Mouse (Mus musculus) neural tube, embryonic 12.5 days (tissue): ENCODE measurements at regions not wholly inside any gene's neighbourhood (a gene's known extent, or its start where the extent isn't known, plus 50 kb on each side); places are given as distances from the start of the nearest gene placed in this dataset.

Source experiments
- ATAC-seq: fragments of 200-750 bp; cut with Nextera tagmentation; 2 replicates; pipeline ENCODE4 v1.8.0; 2017; ENCODE audit warnings: low read depth, mild to moderate bottlenecking, moderate TSS enrichment, moderate library complexity; ENCODE audit not compliant: low FRiP score
- H3K27ac ChIP-seq: fragments of 300-500 bp; sonication (generic); 2 replicates; pipeline ENCODE4 v1.5.1; 2016
- H3K27me3 ChIP-seq: fragments of 300-500 bp; sonication (generic); replicated peaks from 2 replicates; pipeline ENCODE4 v1.6.1; 2016; ENCODE audit warnings: mild to moderate bottlenecking
- H3K36me3 ChIP-seq: fragments of 300-500 bp; sonication (generic); 2 replicates; pipeline ENCODE4 v1.6.1; 2016; ENCODE audit warnings: mild to moderate bottlenecking
- H3K4me1 ChIP-seq: fragments of 300-500 bp; sonication (generic); 2 replicates; pipeline ENCODE4 v1.6.1; 2016
- H3K4me2 ChIP-seq: fragments of 300-500 bp; sonication (generic); replicated peaks from 2 replicates; pipeline ENCODE4 v1.6.1; 2016; ENCODE audit warnings: mild to moderate bottlenecking
- H3K4me3 ChIP-seq: fragments of 300-500 bp; sonication (generic); 2 replicates; pipeline ENCODE4 v1.5.1; 2016
- H3K9ac ChIP-seq: fragments of 300-500 bp; sonication (generic); 2 replicates; pipeline ENCODE4 v1.6.1; 2016; ENCODE audit warnings: mild to moderate bottlenecking
- H3K9me3 ChIP-seq: fragments of 300-500 bp; sonication (generic); 2 replicates; pipeline ENCODE4 v1.6.1; 2016; ENCODE audit warnings: mild to moderate bottlenecking
- WGBS: fragments of 180-500 bp; shearing (Covaris S2); methylation state at CpG from one replicate; pipeline ENCODE4 v1.1.7; 2016; 5-methylcytosine and 5-hydroxymethylcytosine counted together

DNA sequence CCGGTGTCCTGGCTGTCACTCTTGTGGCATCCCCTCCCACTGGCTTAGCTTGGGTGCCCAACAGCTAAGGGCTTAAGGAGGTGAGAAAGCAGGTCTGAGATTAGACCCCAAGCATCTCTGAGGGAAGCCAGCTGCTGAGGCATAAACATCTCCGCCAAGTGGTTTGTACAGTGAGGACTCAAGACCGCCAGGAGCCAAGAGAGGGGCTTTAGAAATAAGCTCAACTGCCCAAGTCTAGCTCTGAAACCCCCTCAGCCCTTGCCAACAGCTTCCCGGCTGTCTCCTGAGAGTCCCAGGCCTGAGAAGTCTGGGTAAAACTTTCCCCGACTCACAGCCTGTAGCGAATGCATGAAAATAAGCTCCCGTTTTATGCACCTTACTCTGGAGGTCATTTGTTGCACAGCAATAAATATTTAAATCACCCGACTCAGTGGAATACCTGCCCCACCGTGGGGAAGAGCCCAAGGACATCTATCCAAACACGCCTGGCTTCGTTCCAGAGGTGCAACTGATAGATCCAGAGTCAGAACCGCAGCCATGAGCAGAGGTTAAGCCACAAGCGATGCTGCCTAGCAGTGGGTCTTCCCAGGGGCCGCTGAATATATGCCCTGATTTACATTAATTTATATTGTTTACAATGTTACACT lies 100.1 kb upstream of the Slc44a1 start:
- WGBS: 87% methylated on average over 13 of the region's 14 CpGs
- Histone ChIP-seq H3K4me3 (no peak overlapping the region), H3K27me3 (no peaks in the 10 kb centered on the region), H3K9me3 (0 out of 2 replicates have a peak, but pooled peaks cover 7% of the 10 kb centered on the region), H3K4me2 (no peak overlapping the region), H3K27ac (no peak overlapping the region), H3K9ac (no peak overlapping the region), H3K4me1 (0 out of 2 replicates have a peak, but pooled peaks cover 3% of the 10 kb centered on the region), H3K36me3 (no peaks in the 10 kb centered on the region)
- ATAC-seq: no peak

- H3K4me1 ChIP-seq: 0 out of 2 replicates have a peak, but pooled peaks cover 3% of the 10 kb centered on the region
- H3K9ac ChIP-seq: no peak overlapping the region
- no peaks in the 10 kb centered on the region for H3K27me3 ChIP-seq
- H3K4me2 ChIP-seq: no peak overlapping the region
- 41% methylated on average over 12 of the region's 12 CpGs for WGBS
- no peaks in the 10 kb centered on the region for H3K36me3 ChIP-seq
- no peak overlapping the region for H3K4me3 ChIP-seq
- no peak overlapping the region for H3K27ac ChIP-seq
- 0 out of 2 replicates have a peak, but pooled peaks cover 7% of the 10 kb centered on the region for H3K9me3 ChIP-seq
- ATAC-seq: no peak
Measured at GRCm38 (mm10) chr4:53339125-53340020, 100.8 kb upstream of the Slc44a1 start.

- H3K27ac ChIP-seq: no peak overlapping the region
- no peaks in the 10 kb centered on the region for H3K27me3 ChIP-seq
- no peaks in the 10 kb centered on the region for H3K36me3 ChIP-seq
- no peak for ATAC-seq
- 0 out of 2 replicates have a peak, but pooled peaks cover 3% of the 10 kb centered on the region for H3K4me1 ChIP-seq
- H3K9ac ChIP-seq: no peak overlapping the region
- H3K4me3 ChIP-seq: no peak overlapping the region
- 79% methylated on average over 4 of the region's 4 CpGs for WGBS
- no peak overlapping the region for H3K4me2 ChIP-seq
- H3K9me3 ChIP-seq: 0 out of 2 replicates have a peak, but pooled peaks cover 7% of the 10 kb centered on the region
Measured at GRCm38 (mm10) chr4:53338479-53338878, 101.7 kb upstream of the Slc44a1 start.

GRCm38 (mm10) chr4:53337784-53338183 lies 102.4 kb upstream of the Slc44a1 start:
- Histone ChIP-seq H3K9me3 (0 out of 2 replicates have a peak, but pooled peaks cover 7% of the 10 kb centered on the region), H3K27me3 (no peaks in the 10 kb centered on the region), H3K36me3 (no peaks in the 10 kb centered on the region), H3K4me2 (no peak overlapping the region), H3K4me3 (no peak overlapping the region), H3K27ac (no peak overlapping the region), H3K4me1 (0 out of 2 replicates have a peak, but pooled peaks cover 3% of the 10 kb centered on the region), H3K9ac (no peak overlapping the region)
- no peak for ATAC-seq
- 55% methylated on average over 8 of the region's 8 CpGs for WGBS

GRCm38 (mm10) chr4:53327382-53328165 lies 112.6 kb upstream of the Slc44a1 start:
- H3K9me3 ChIP-seq: no peaks in the 10 kb centered on the region
- H3K27me3 ChIP-seq: no peaks in the 10 kb centered on the region
- no peak overlapping the region for H3K4me3 ChIP-seq
- no peak overlapping the region for H3K9ac ChIP-seq
- H3K4me2 ChIP-seq: no peak overlapping the region
- no peak overlapping the region for H3K27ac ChIP-seq
- 70% methylated on average over 7 of the region's 7 CpGs for WGBS
- H3K36me3 ChIP-seq: no peaks in the 10 kb centered on the region
- no peak for ATAC-seq
- no peaks in the 10 kb centered on the region for H3K4me1 ChIP-seq

GRCm38 (mm10) chr4:53323838-53324237 lies 116.4 kb upstream of the Slc44a1 start:
- Histone ChIP-seq H3K4me2 (no peak overlapping the region), H3K4me1 (no peaks in the 10 kb centered on the region), H3K9me3 (no peaks in the 10 kb centered on the region), H3K27me3 (no peaks in the 10 kb centered on the region), H3K4me3 (no peak overlapping the region), H3K27ac (no peak overlapping the region), H3K9ac (no peak overlapping the region), H3K36me3 (no peaks in the 10 kb centered on the region)
- ATAC-seq: no peak
- 60% methylated on average over 4 of the region's 4 CpGs for WGBS

DNA sequence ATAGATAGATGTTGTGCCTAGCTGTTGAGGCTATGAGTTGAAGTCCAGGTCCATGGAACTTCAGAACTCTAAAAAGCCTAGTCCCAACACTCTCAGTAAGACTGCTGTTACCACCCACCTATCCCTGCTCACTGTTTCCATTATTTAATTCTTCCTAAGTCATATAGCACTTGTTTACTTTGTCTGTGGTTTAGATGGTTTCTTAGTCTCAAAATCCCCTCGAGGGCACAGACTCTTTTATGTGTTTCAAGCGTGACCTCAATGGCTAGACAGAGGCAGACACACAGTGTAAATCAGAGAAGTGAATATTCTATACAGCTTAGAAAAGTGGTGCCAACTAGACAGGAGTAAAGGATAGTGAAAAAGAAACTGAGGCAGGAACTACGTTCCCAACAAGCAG lies 117.0 kb upstream of the Slc44a1 start:
- H3K9me3 ChIP-seq: no peaks in the 10 kb centered on the region
- H3K4me1 ChIP-seq: no peaks in the 10 kb centered on the region
- no peak overlapping the region for H3K27ac ChIP-seq
- H3K27me3 ChIP-seq: no peaks in the 10 kb centered on the region
- no peak for ATAC-seq
- no peaks in the 10 kb centered on the region for H3K36me3 ChIP-seq
- no peak overlapping the region for H3K4me3 ChIP-seq
- 72% methylated on average over 3 of the region's 3 CpGs for WGBS
- H3K4me2 ChIP-seq: no peak overlapping the region
- H3K9ac ChIP-seq: no peak overlapping the region

- Histone ChIP-seq H3K4me1 (no peaks in the 10 kb centered on the region), H3K4me3 (no peak overlapping the region), H3K4me2 (no peak overlapping the region), H3K27me3 (no peaks in the 10 kb centered on the region), H3K9ac (no peak overlapping the region), H3K9me3 (no peaks in the 10 kb centered on the region), H3K27ac (no peak overlapping the region), H3K36me3 (no peaks in the 10 kb centered on the region)
- WGBS: 84% methylated on average over 5 of the region's 5 CpGs
- ATAC-seq: no peak
Measured at GRCm38 (mm10) chr4:53322484-53322883, 117.7 kb upstream of the Slc44a1 start.

DNA sequence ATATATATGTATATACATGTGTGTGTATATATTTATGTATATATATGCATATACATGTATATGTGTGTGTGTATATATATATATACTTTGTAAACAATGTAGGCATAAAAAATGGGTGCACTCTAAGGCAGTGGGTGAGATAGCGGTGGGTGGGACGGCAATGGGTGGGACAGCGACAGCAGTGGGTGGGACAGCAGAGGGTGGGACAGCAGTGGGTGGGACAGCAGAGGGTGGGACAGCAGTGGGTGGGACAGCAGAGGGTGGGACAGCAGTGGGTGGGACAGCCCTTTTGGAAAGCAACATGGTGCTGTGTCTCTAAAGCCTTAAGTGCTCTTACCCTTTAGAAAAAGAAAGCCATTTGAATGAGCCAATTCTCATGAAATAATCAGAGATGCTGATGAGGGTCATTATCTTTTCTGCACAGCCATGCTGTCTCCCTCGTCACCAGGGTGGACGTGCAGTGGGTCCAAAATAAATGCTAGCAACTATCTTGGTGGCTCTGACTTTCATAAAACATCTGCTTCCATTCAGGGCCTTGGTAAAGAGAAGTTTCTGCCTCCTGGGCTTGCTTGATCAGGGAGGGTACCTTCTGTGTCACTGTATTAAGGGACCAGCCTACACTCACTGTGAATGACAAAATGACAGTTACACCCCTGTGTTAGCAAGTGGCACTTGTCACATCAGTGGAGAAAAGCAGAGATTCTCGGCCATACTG lies 119.3 kb upstream of the Slc44a1 start:
- ATAC-seq: no peak
- H3K9me3 ChIP-seq: no peaks in the 10 kb centered on the region
- no peaks in the 10 kb centered on the region for H3K27me3 ChIP-seq
- no peaks in the 10 kb centered on the region for H3K4me1 ChIP-seq
- no peak overlapping the region for H3K4me3 ChIP-seq
- WGBS: 70% methylated on average over 6 of the region's 6 CpGs
- H3K36me3 ChIP-seq: no peaks in the 10 kb centered on the region
- no peak overlapping the region for H3K27ac ChIP-seq
- no peak overlapping the region for H3K9ac ChIP-seq
- H3K4me2 ChIP-seq: no peak overlapping the region

- Histone ChIP-seq H3K4me2 (no peak overlapping the region), H3K27ac (no peak overlapping the region), H3K4me1 (no peaks in the 10 kb centered on the region), H3K4me3 (no peak overlapping the region), H3K27me3 (no peaks in the 10 kb centered on the region), H3K9ac (no peak overlapping the region), H3K9me3 (no peaks in the 10 kb centered on the region), H3K36me3 (no peaks in the 10 kb centered on the region)
- ATAC-seq: no peak
- 84% methylated on average over 4 of the region's 4 CpGs for WGBS
Measured at GRCm38 (mm10) chr4:53319051-53319450, 121.2 kb upstream of the Slc44a1 start.

DNA sequence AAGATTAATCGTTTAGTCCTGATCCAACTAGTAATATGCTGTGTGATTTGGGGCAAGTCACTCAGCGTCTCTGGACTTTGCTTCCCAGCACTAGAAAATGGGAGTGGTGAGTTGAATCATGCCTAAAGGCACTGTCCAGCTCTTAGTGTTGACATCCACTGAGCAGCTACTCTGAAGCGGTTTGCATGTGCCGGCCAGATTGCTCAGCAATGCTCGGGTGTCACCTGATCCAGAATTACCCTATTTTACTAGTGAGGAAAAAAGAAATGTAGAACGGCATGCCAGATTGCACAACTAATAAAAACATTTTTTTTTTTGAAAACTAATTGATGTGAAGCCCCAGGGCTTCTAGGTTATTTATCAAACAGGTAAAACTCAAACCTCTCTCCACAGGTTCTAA lies 122.0 kb upstream of the Slc44a1 start:
- H3K4me3 ChIP-seq: no peak overlapping the region
- H3K9ac ChIP-seq: no peak overlapping the region
- ATAC-seq: no peak
- H3K36me3 ChIP-seq: no peaks in the 10 kb centered on the region
- no peak overlapping the region for H3K4me2 ChIP-seq
- no peak overlapping the region for H3K27ac ChIP-seq
- H3K9me3 ChIP-seq: no peaks in the 10 kb centered on the region
- H3K4me1 ChIP-seq: no peaks in the 10 kb centered on the region
- 78% methylated on average over 6 of the region's 6 CpGs for WGBS
- no peaks in the 10 kb centered on the region for H3K27me3 ChIP-seq
